ENCODE assay signal across 19 mouse cellular contexts in genomic region chr6:61099982-61100365, GRCm38 (mm10).
A peak's percentile ranks its signal among the peaks of the same experiment; 100 is the strongest.
DNase-seq lines count a peak whose midpoint lies in the region; ATAC-seq and TF ChIP-seq lines count a peak whose summit lies in the region.
"Had no signal": no experiment of that assay in that cellular context is flagged by ENCODE, and none has a peak within 500 bp of the region (broad histone marks: within the 10 kb centered on the region; RNA-seq: fewer than 3 reads in every experiment).

No protein-coding gene starts in this region.

- H3K4me1 ChIP-seq in kidney, adult 2 months (ENCODE audit: control insufficient read depth, insufficient read depth, low read length): no peaks in the 10 kb centered on the region
- H3K4me1 ChIP-seq in kidney, embryonic 14.5 days (ENCODE audit: control insufficient read depth, insufficient read depth, low read length): no peaks in the 10 kb centered on the region
- peaks cover 12% of the 10 kb centered on the region; the same call in 1 of the 2 replicates for H3K4me1 ChIP-seq in forebrain, embryonic 12.5 days
- 0 out of 2 replicates have a peak, but pooled peaks cover 2% of the 10 kb centered on the region for H3K4me1 ChIP-seq in hindbrain, embryonic 13.5 days (replicated peaks)
- H3K4me1 ChIP-seq: embryonic facial prominence, embryonic 12.5 days; heart, embryonic 10.5 days; limb, embryonic 13.5 days; stomach, embryonic 15.5 days had no signal

- H3K36me3 ChIP-seq in kidney, adult 2 months (ENCODE audit: control insufficient read depth, insufficient read depth, low read length): no peaks in the 10 kb centered on the region
- H3K36me3 ChIP-seq in kidney, embryonic 14.5 days (ENCODE audit: control insufficient read depth, insufficient read depth, low read length): no peaks in the 10 kb centered on the region
- H3K36me3 ChIP-seq in forebrain, embryonic 12.5 days (replicated peaks): no peaks in the 10 kb centered on the region
- H3K36me3 ChIP-seq in hindbrain, embryonic 13.5 days: no peaks in the 10 kb centered on the region
- H3K36me3 ChIP-seq: embryonic facial prominence, embryonic 12.5 days; heart, embryonic 10.5 days; limb, embryonic 13.5 days; stomach, embryonic 15.5 days had no signal

- H3K4me3 ChIP-seq in kidney, adult 2 months (ENCODE audit: insufficient read depth, low read depth, low read length): no peak overlapping the region
- H3K4me3 ChIP-seq in kidney, embryonic 14.5 days (ENCODE audit: low read length): no peak overlapping the region
- no peak overlapping the region for H3K4me3 ChIP-seq in forebrain, embryonic 12.5 days (replicated peaks)
- no peak overlapping the region for H3K4me3 ChIP-seq in hindbrain, embryonic 13.5 days
- H3K4me3 ChIP-seq: embryonic facial prominence, embryonic 12.5 days; heart, embryonic 10.5 days; limb, embryonic 13.5 days; myocyte; stomach, embryonic 15.5 days had no signal

- no peak for ATAC-seq in kidney, embryonic 14.5 days (ENCODE audit: low FRiP score, low TSS enrichment)
- peak; percentile 58 for ATAC-seq in forebrain, embryonic 12.5 days (ENCODE audit: low FRiP score)
- ATAC-seq in hindbrain, embryonic 13.5 days (ENCODE audit: low FRiP score): peak; percentile 39; the same call in 1 of the 2 replicates

- H3K9ac ChIP-seq in kidney, embryonic 14.5 days (ENCODE audit: low read depth, low read length): no peak overlapping the region
- H3K9ac ChIP-seq in forebrain, embryonic 12.5 days: no peak overlapping the region
- H3K9ac ChIP-seq in hindbrain, embryonic 13.5 days: no peak overlapping the region
- H3K9ac ChIP-seq: embryonic facial prominence, embryonic 12.5 days; limb, embryonic 13.5 days; liver, embryonic 14.5 days; stomach, embryonic 15.5 days had no signal

- H3K27me3 ChIP-seq in kidney, adult 2 months (replicated peaks; ENCODE audit: control insufficient read depth, insufficient read depth, low read length): no peaks in the 10 kb centered on the region
- no peaks in the 10 kb centered on the region for H3K27me3 ChIP-seq in kidney, embryonic 14.5 days (ENCODE audit: control insufficient read depth, insufficient read depth, low read length)
- H3K27me3 ChIP-seq in forebrain, embryonic 12.5 days: no peaks in the 10 kb centered on the region
- H3K27me3 ChIP-seq in hindbrain, embryonic 13.5 days: no peaks in the 10 kb centered on the region
- H3K27me3 ChIP-seq: embryonic facial prominence, embryonic 12.5 days; limb, embryonic 13.5 days; stomach, embryonic 15.5 days had no signal

- TF ChIP-seq CTCF in kidney, adult 2 months (conservative IDR thresholded peaks at IDR 0.05; ENCODE audit: insufficient read depth, insufficient read length, low read depth, low read length): no peak

- no peaks in the 10 kb centered on the region for H3K9me3 ChIP-seq in kidney, embryonic 14.5 days (ENCODE audit: control insufficient read depth, low read length)
- no peaks in the 10 kb centered on the region for H3K9me3 ChIP-seq in forebrain, embryonic 12.5 days
- H3K9me3 ChIP-seq in hindbrain, embryonic 13.5 days: no peaks in the 10 kb centered on the region
- H3K9me3 ChIP-seq: embryonic facial prominence, embryonic 12.5 days; heart, embryonic 10.5 days; limb, embryonic 13.5 days; stomach, embryonic 15.5 days had no signal

- WGBS in kidney, adult 2 months: 26% methylated on average over 3 of the region's 3 CpGs
- 48% methylated on average over 3 of the region's 3 CpGs for WGBS in kidney, embryonic 14.5 days
- WGBS in forebrain, embryonic 12.5 days: 7% methylated on average over 3 of the region's 3 CpGs
- WGBS in hindbrain, embryonic 13.5 days: 17% methylated on average over 3 of the region's 3 CpGs

- no peak for TF ChIP-seq POLR2A in kidney, adult 2 months (IDR thresholded peaks at IDR 0.05; ENCODE audit: low read depth, low read length)

- DNase-seq in kidney, adult 2 months: peak; percentile 77
- peak; percentile 51 to 54 for DNase-seq in kidney, postnatal 36 days
- DNase-seq in spleen, postnatal 14 days (ENCODE audit: low spot score in 2 of 2): no peak
- no peak for DNase-seq in natural killer cell, adult 2 months (ENCODE audit: low spot score in 2 of 2)
- DNase-seq in right cerebral cortex, postnatal 10 days (ENCODE audit: low spot score in 2 of 2): no peak
- DNase-seq: adrenal gland, postnatal 10 days; cerebellum, adult 2 months; heart, postnatal 10 days; right cerebral cortex, adult 18-20 months; spleen, adult 18-20 months had no signal

- H3K27ac ChIP-seq in kidney, adult 2 months (ENCODE audit: insufficient read depth, low read depth, low read length): no peak overlapping the region
- H3K27ac ChIP-seq in kidney, embryonic 14.5 days (ENCODE audit: low read depth, low read length): no peak overlapping the region
- H3K27ac ChIP-seq in forebrain, embryonic 12.5 days: no peak overlapping the region
- no peak overlapping the region for H3K27ac ChIP-seq in hindbrain, embryonic 13.5 days
- H3K27ac ChIP-seq: embryonic facial prominence, embryonic 12.5 days; heart, embryonic 10.5 days; limb, embryonic 13.5 days; liver, embryonic 14.5 days; stomach, embryonic 15.5 days had no signal

- H3K4me2 ChIP-seq in kidney, embryonic 14.5 days (replicated peaks; ENCODE audit: low read depth, low read length): no peak overlapping the region
- no peak overlapping the region for H3K4me2 ChIP-seq in forebrain, embryonic 12.5 days
- H3K4me2 ChIP-seq in hindbrain, embryonic 13.5 days: no peak overlapping the region
- H3K4me2 ChIP-seq: embryonic facial prominence, embryonic 12.5 days; limb, embryonic 13.5 days; stomach, embryonic 15.5 days had no signal

Comparison
In these comparisons a context has a peak if more than half of its experiments do, and no peak if none do; other contexts are left out.
1. DNase-seq: peak in kidney, adult 2 months (single experiment) and kidney, postnatal 36 days (2 of 2); none in spleen, postnatal 14 days (0 of 2), natural killer cell, adult 2 months (0 of 2) and right cerebral cortex, postnatal 10 days (0 of 2).